Mouse (Mus musculus) erythroblast, embryonic 14.5 days (primary cell): ENCODE measurements around the gene Bmpr1b. TPM values are rescaled to one million over a fixed set of nuclear protein-coding genes. Genes with fewer than 3 reads are reported as not detected.

ENCODE experiments used
- H3K27me3 ChIP-seq: 2 replicates; pipeline ENCODE4 v1.6.1; 2012; ENCODE audit warnings: inconsistent platforms; ENCODE audit not compliant: control insufficient read depth
- H3K36me3 ChIP-seq: 2 replicates; pipeline ENCODE4 v1.6.1; 2012; ENCODE audit warnings: mild to moderate bottlenecking, inconsistent platforms; ENCODE audit not compliant: control insufficient read depth
- H3K4me1 ChIP-seq: 2 replicates; pipeline ENCODE4 v1.6.1; 2012; ENCODE audit warnings: inconsistent platforms; ENCODE audit not compliant: control insufficient read depth
- H3K4me3 ChIP-seq: replicated peaks from 2 replicates; pipeline ENCODE3; 2012; ENCODE audit warnings: moderate library complexity, mild to moderate bottlenecking, inconsistent platforms
- H3K9me3 ChIP-seq: 2 replicates; pipeline ENCODE4 v1.6.1; 2012; ENCODE audit warnings: low read length, inconsistent platforms, mixed read lengths; ENCODE audit not compliant: control insufficient read depth
- GATA1 ChIP-seq: IDR thresholded peaks from 2 replicates; pipeline ENCODE4 v1.6.1; 2012; ENCODE audit warnings: low read length, inconsistent platforms, mixed read lengths
- TAL1 ChIP-seq: IDR thresholded peaks from 3 replicates; pipeline ENCODE4 v1.6.1; 2012; ENCODE audit warnings: low read length, inconsistent platforms, mixed read lengths
- polyA plus RNA-seq: library from polyadenylated mRNA; stranded (reverse); fragments of >175 nt; gene quantifications from 2 replicates; pipeline ENCODE4 v1.2.3, GENCODE M21; 2012

Bmpr1b gene
- polyA plus RNA-seq, 1 experiment = not detected

- Histone ChIP-seq H3K9me3 (no peaks in the 10 kb centered on the region), H3K36me3 (no peaks in the 10 kb centered on the region), H3K4me1 (no peaks in the 10 kb centered on the region), H3K4me3 (no peak overlapping the region), H3K27me3 (no peaks in the 10 kb centered on the region)
- no peak for TF ChIP-seq TAL1
- no peak for TF ChIP-seq GATA1
These were observed 46.8 kb downstream of the Bmpr1b start for GRCm38 (mm10) chr3:142122376-142122775.

GRCm38 (mm10) chr3:142120795-142121194, 48.4 kb downstream of the Bmpr1b start:
- no peaks in the 10 kb centered on the region for H3K9me3 ChIP-seq
- H3K27me3 ChIP-seq = no peaks in the 10 kb centered on the region
- TF ChIP-seq TAL1 (no peak), GATA1 (no peak)
- no peaks in the 10 kb centered on the region for H3K4me1 ChIP-seq
- H3K36me3 ChIP-seq = no peaks in the 10 kb centered on the region
- no peak overlapping the region for H3K4me3 ChIP-seq

GRCm38 (mm10) chr3:142114762-142115316, 54.4 kb downstream of the Bmpr1b start:
- no peaks in the 10 kb centered on the region for H3K36me3 ChIP-seq
- no peak overlapping the region for H3K4me3 ChIP-seq
- no peaks in the 10 kb centered on the region for H3K4me1 ChIP-seq
- TF ChIP-seq GATA1 = no peak
- TF ChIP-seq TAL1 = no peak
- H3K27me3 ChIP-seq = no peaks in the 10 kb centered on the region
- no peaks in the 10 kb centered on the region for H3K9me3 ChIP-seq

GRCm38 (mm10) chr3:142114190-142114589, 55.0 kb downstream of the Bmpr1b start:
- TF ChIP-seq TAL1 (no peak), GATA1 (no peak)

GRCm38 (mm10) chr3:142113208-142113607, 56.0 kb downstream of the Bmpr1b start:
- Histone ChIP-seq H3K9me3 (no peaks in the 10 kb centered on the region), H3K4me3 (no peak overlapping the region), H3K4me1 (no peaks in the 10 kb centered on the region), H3K27me3 (no peaks in the 10 kb centered on the region), H3K36me3 (no peaks in the 10 kb centered on the region)
- TF ChIP-seq TAL1 (no peak), GATA1 (no peak)

More at GRCm38 (mm10) chr3:142114190-142114589, 55.0 kb downstream of the Bmpr1b start:
- Histone ChIP-seq H3K27me3 (no peaks in the 10 kb centered on the region), H3K4me3 (no peak overlapping the region), H3K4me1 (no peaks in the 10 kb centered on the region), H3K36me3 (no peaks in the 10 kb centered on the region), H3K9me3 (no peaks in the 10 kb centered on the region)

DNA sequence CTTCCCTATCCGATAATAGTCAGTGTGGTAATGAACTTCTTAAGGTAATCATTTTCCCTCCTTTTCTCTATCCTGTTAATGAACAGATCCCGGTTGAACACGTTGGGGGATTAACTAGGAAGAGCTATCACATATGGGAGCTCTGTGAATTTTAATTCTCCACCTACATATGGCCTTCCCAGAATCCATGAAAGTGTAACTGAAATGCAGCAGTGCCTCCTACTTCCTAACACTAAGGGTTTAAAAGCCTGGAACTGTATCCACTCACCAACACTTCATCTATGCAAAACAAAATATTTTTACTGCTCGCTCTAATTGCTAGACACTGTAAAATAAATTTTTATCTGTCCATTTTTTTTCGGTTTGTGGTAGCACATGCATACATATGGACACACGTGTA, 63.0 kb downstream of the Bmpr1b start:
- Histone ChIP-seq H3K36me3 (no peaks in the 10 kb centered on the region), H3K27me3 (no peaks in the 10 kb centered on the region), H3K4me3 (no peak overlapping the region), H3K4me1 (no peaks in the 10 kb centered on the region), H3K9me3 (no peaks in the 10 kb centered on the region; the same call in 1 of the 2 replicates)
- TF ChIP-seq TAL1 (no peak), GATA1 (no peak)

GRCm38 (mm10) chr3:142104027-142104805, 65.0 kb downstream of the Bmpr1b start:
- H3K4me1 ChIP-seq = no peaks in the 10 kb centered on the region
- no peaks in the 10 kb centered on the region for H3K36me3 ChIP-seq
- no peaks in the 10 kb centered on the region; the same call in 1 of the 2 replicates for H3K9me3 ChIP-seq
- no peaks in the 10 kb centered on the region for H3K27me3 ChIP-seq
- H3K4me3 ChIP-seq = no peak overlapping the region
- TF ChIP-seq GATA1 (no peak), TAL1 (no peak)

DNA sequence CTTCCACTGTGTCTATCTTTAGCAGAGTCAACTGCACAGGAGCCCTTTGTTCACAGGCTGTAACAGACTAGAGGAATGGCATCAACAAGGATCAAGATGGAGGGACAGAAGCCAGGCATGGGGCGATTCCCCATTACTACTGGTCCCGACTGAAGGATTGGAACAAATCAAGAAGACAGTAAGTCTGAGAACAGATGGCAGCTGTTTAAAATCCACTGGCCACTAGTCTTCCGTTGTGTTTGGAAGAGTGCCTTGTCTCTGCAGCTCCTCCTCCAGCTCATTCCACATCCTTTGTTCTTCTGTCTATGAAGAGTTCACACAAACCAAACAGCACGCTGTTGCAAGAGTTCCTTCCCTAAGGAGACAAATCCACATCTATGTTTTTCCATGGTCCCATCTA, 65.6 kb downstream of the Bmpr1b start:
- Histone ChIP-seq H3K4me1 (no peaks in the 10 kb centered on the region), H3K27me3 (no peaks in the 10 kb centered on the region), H3K9me3 (no peaks in the 10 kb centered on the region; the same call in 1 of the 2 replicates), H3K36me3 (no peaks in the 10 kb centered on the region), H3K4me3 (no peak overlapping the region)
- TF ChIP-seq GATA1 (no peak), TAL1 (no peak)

- no peaks in the 10 kb centered on the region for H3K27me3 ChIP-seq
- H3K9me3 ChIP-seq = no peaks in the 10 kb centered on the region; the same call in 1 of the 2 replicates
- H3K36me3 ChIP-seq = no peaks in the 10 kb centered on the region
- H3K4me1 ChIP-seq = no peaks in the 10 kb centered on the region
- TF ChIP-seq TAL1 = no peak
- no peak for TF ChIP-seq GATA1
- no peak overlapping the region for H3K4me3 ChIP-seq
These were observed 70.1 kb downstream of the Bmpr1b start for GRCm38 (mm10) chr3:142099151-142099550.
